Mouse (Mus musculus) urinary bladder, postnatal 0 days (tissue): ENCODE measurements around the gene Tmbim7. TPM values are rescaled to one million over a fixed set of nuclear protein-coding genes. Genes with fewer than 3 reads are reported as not detected.

Experiments
- microRNA-seq: library from miRNA; unstranded; fragments of <30 nt; microRNA quantifications from one replicate; pipeline ENCODE4, GENCODE M21; 2016
- polyA plus RNA-seq: library from polyadenylated mRNA; unstranded; fragments of >200 nt; fragmentation: Nextera tagmentation; extraction: Ambion mirVana; gene quantifications from 2 replicates; pipeline ENCODE4 v1.2.1, GENCODE M21; 2015

Gene Tmbim7
- not detected in 2 replicates for polyA plus RNA-seq

DNA sequence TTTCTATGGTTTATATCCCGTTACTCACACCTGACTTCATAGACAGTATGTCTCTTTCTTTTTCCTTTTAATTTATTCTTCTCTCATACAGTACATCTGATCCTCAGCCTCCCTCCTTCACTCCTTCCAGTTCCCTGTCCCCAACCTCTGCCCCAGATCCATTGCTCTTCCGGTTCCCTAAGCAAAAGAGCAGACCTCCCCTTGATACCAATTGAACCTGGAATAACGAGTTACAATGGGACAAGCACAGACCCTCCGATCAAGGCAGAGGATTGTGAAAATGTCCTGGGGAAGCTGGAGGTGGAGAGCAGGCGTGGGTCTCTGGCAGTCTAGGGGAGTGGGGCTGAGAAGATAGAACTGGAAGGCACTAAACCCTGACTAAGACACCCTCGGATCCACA, at the start of gene Tmbim7:
Gene Tmbim7, plus strand, starts transcription at position 301 of the 400 bp plus-strand sequence.

DNA sequence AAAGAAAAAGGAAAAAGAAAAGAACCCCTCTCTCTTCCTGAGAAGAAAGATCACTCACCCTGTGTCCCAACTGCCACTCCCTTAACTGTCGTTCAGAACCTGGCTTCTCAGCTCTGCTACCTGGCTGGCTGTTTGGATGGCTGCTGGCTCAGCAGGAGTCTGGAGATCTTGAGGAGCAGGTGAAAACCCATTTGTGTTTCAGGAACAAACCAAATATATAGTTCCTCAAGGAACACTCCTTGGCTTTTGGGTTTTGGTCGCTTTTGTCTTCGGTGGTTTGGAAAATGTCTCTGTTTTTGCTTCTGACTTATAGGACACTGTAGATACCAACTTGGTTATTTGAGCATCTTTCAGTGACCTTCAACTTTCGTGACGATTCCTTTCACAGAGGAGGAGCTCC, 6.1 kb downstream of the Tmbim7 start, which contains the start of gene Gatad1:
Gene Gatad1, minus strand, starts transcription at position 101 of the 400 bp plus-strand sequence.

Small RNA genes within 50 kb of the gene (microRNA-seq; reads per million reads assigned to microRNA genes)
- gene Gm22926 (not detected), gene Gm26238 (not detected)

Other genes with a start within 250 kb of the Tmbim7 start
- 13.6 and 14.8 TPM in 2 replicates for gene Fam133b, start 107.3 kb upstream of the Tmbim7 start, polyA plus RNA-seq
- 0.75 TPM in 2 replicates for gene 1700109H08Rik, start 79.6 kb upstream of the Tmbim7 start, polyA plus RNA-seq
- gene Pex1, start 55.1 kb upstream of the Tmbim7 start, polyA plus RNA-seq, result 8.8 and 9.5 TPM in 2 replicates
- 6.1 and 6.8 TPM in 2 replicates for gene Rbm48, start 54.6 kb upstream of the Tmbim7 start, polyA plus RNA-seq
- gene Gatad1, start 6.0 kb downstream of the Tmbim7 start, polyA plus RNA-seq, result 47.1 and 51.6 TPM in 2 replicates
- 7.2 and 7.3 TPM in 2 replicates for gene Ankib1, start 151.7 kb downstream of the Tmbim7 start, polyA plus RNA-seq
- gene Krit1, start 152.0 kb downstream of the Tmbim7 start, polyA plus RNA-seq, result 25.7 and 31.9 TPM in 2 replicates
- gene Lrrd1, start 194.0 kb downstream of the Tmbim7 start, polyA plus RNA-seq, result not detected in 2 replicates
- 4.1 and 4.6 TPM in 2 replicates for gene Mterf1a, start 242.8 kb downstream of the Tmbim7 start, polyA plus RNA-seq